Mouse (Mus musculus): ENCODE measurements around the gene Heatr5b. TPM values are rescaled to one million over a fixed set of nuclear protein-coding genes. Genes with fewer than 3 reads are reported as not detected.

Heatr5b gene
- polyA plus RNA-seq, 1 experiment from 2014 or later = 10.0 TPM

DNA sequence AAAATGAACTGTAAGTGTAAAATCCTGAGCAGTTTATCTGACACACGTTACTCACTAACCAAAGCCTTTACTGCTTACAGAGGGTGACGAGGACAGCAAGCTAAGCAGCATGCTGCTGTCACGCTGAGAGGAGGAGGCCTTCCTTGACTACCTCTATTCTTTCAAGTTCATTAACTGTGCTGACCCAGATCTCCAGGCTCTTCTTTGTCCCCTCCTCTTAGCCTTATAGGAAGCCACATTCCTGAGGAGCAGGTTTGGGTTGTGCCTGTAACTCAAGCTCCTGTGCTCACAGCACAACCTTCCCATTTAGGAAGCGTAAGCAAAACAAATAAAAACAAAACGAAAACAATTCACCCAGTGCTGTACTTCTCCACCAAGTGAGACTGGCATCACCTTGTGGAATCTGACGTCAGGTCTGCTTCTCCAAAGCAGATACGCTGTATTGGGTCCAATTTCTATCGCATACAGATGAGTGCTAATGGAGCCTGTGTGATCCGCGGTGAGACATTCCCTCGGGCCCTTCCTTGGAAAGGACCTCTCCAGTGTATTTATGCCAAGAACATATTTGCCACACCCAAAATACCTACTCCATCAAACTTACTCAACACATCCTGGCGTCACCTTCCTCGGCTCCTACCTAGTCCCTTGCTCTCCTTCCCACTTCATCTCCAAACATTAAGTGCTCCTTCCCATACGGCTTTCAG is 108.3 kb downstream of the Heatr5b start:
- ATAC-seq (ENCODE audit: insufficient read depth, low FRiP score, low read depth) = no peak
- Histone ChIP-seq H3K27ac (no peak overlapping the region), H3K27me3 (replicated peaks) (no peaks in the 10 kb centered on the region), H3K4me3 (replicated peaks) (no peak overlapping the region), H3K4me2 (no peak overlapping the region), H3K36me3 (no peaks in the 10 kb centered on the region), H3K4me1 (no peaks in the 10 kb centered on the region), H3K9ac (no peak overlapping the region), H3K9me3 (no peaks in the 10 kb centered on the region)
- 74% methylated on average over 14 of the region's 14 CpGs for WGBS

DNA sequence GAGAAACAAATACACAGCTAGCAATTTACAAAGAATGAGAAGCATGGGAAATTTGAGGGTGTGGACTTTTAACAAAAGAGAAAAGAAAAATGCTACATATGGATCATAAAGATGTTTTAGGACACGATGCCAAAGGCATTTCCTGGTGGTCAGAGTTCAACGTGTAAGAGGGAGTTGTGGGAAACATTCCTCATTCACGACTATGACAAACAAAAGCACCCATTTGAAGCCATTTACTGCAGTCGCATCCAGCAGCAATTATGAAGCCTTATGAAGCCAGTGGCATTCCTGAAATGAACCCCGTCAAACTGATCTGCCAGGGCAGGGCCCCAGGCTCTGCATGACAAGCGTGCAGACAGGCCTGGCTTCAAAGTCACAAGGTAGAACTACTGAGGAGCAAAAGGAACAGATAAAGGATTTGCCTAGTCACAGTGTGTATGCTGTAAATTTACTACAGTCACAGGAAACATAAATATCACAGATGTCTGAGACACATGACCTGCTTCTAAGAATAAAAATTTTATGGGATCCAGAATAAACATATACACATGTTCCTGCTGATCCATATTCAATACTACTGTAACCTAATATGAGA is 110.6 kb downstream of the Heatr5b start:
- Histone ChIP-seq H3K36me3 (no peaks in the 10 kb centered on the region), H3K9me3 (no peaks in the 10 kb centered on the region), H3K4me1 (no peaks in the 10 kb centered on the region), H3K4me3 (replicated peaks) (no peak overlapping the region), H3K4me2 (no peak overlapping the region), H3K27me3 (replicated peaks) (no peaks in the 10 kb centered on the region), H3K27ac (no peak overlapping the region), H3K9ac (no peak overlapping the region)
- ATAC-seq (ENCODE audit: insufficient read depth, low FRiP score, low read depth) = peak; percentile 27; the same call in 1 of the 2 replicates
- WGBS = 39% methylated on average over 6 of the region's 6 CpGs

GRCm38 (mm10) chr17:78721690-78722089 is 113.5 kb downstream of the Heatr5b start:
- no peak for ATAC-seq (ENCODE audit: insufficient read depth, low FRiP score, low read depth)
- no peaks in the 10 kb centered on the region for H3K9me3 ChIP-seq
- H3K4me2 ChIP-seq = no peak overlapping the region
- no peak overlapping the region for H3K27ac ChIP-seq
- H3K4me3 ChIP-seq (replicated peaks) = no peak overlapping the region
- no peaks in the 10 kb centered on the region for H3K27me3 ChIP-seq (replicated peaks)
- no peaks in the 10 kb centered on the region for H3K4me1 ChIP-seq
- H3K9ac ChIP-seq = no peak overlapping the region
- WGBS = 73% methylated on average over 7 of the region's 7 CpGs
- H3K36me3 ChIP-seq = no peaks in the 10 kb centered on the region

- H3K36me3 ChIP-seq = no peaks in the 10 kb centered on the region
- H3K27ac ChIP-seq = no peak overlapping the region
- no peak overlapping the region for H3K9ac ChIP-seq
- no peaks in the 10 kb centered on the region for H3K9me3 ChIP-seq
- no peak for ATAC-seq (ENCODE audit: insufficient read depth, low FRiP score, low read depth)
- H3K4me3 ChIP-seq (replicated peaks) = no peak overlapping the region
- no peaks in the 10 kb centered on the region for H3K4me1 ChIP-seq
- H3K4me2 ChIP-seq = no peak overlapping the region
- no peaks in the 10 kb centered on the region for H3K27me3 ChIP-seq (replicated peaks)
- WGBS = 87% methylated on average over 13 of the region's 13 CpGs
Measured at GRCm38 (mm10) chr17:78719086-78719485, 116.1 kb downstream of the Heatr5b start.

- H3K4me3 ChIP-seq (replicated peaks) = no peak overlapping the region
- H3K4me1 ChIP-seq = no peaks in the 10 kb centered on the region
- no peak overlapping the region for H3K9ac ChIP-seq
- no peaks in the 10 kb centered on the region for H3K27me3 ChIP-seq (replicated peaks)
- H3K27ac ChIP-seq = no peak overlapping the region
- H3K36me3 ChIP-seq = no peaks in the 10 kb centered on the region
- 54% methylated on average over 2 of the region's 2 CpGs for WGBS
- no peaks in the 10 kb centered on the region for H3K9me3 ChIP-seq
- no peak for ATAC-seq (ENCODE audit: insufficient read depth, low FRiP score, low read depth)
- no peak overlapping the region for H3K4me2 ChIP-seq
Measured at GRCm38 (mm10) chr17:78710258-78710657, 124.9 kb downstream of the Heatr5b start.

GRCm38 (mm10) chr17:78708422-78708821 is 126.7 kb downstream of the Heatr5b start:
- H3K9ac ChIP-seq = no peak overlapping the region
- no peak overlapping the region for H3K4me3 ChIP-seq (replicated peaks)
- ATAC-seq (ENCODE audit: insufficient read depth, low FRiP score, low read depth) = no peak
- H3K9me3 ChIP-seq = no peaks in the 10 kb centered on the region
- no peaks in the 10 kb centered on the region for H3K36me3 ChIP-seq
- H3K4me2 ChIP-seq = no peak overlapping the region
- no peaks in the 10 kb centered on the region for H3K27me3 ChIP-seq (replicated peaks)
- no peak overlapping the region for H3K27ac ChIP-seq
- 83% methylated on average over 7 of the region's 7 CpGs for WGBS
- no peaks in the 10 kb centered on the region for H3K4me1 ChIP-seq

DNA sequence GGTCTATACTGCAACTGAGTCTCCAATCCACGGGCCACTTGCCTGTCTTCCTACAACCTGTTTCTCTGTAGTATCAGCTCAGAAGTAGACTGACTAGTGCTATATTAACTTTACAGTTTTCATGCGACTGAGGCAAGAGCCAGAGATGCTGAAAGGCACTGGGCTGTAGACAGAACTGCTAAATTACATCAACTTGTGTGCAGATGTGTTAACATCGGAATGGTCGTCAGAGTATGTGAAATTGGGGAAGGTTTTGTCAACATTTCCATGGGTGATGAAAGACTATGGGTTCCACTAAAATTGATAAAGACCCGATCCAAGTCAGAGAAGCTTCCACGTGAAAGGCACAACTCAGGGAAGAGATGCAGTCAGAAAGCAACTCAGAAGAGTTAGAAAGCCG is 132.2 kb downstream of the Heatr5b start:
- Histone ChIP-seq H3K9ac (no peak overlapping the region), H3K9me3 (no peaks in the 10 kb centered on the region), H3K4me3 (replicated peaks) (no peak overlapping the region), H3K27ac (no peak overlapping the region), H3K4me1 (no peaks in the 10 kb centered on the region), H3K27me3 (replicated peaks) (no peaks in the 10 kb centered on the region), H3K4me2 (no peak overlapping the region), H3K36me3 (peaks cover 3% of the 10 kb centered on the region; the same call in 1 of the 2 replicates)
- 86% methylated on average over 7 of the region's 7 CpGs for WGBS
- ATAC-seq (ENCODE audit: insufficient read depth, low FRiP score, low read depth) = no peak

Other genes starting within 250 kb of the Heatr5b start
- 4.9 and 5.7 TPM in 2 replicates for gene Strn, start 98.2 kb downstream of the Heatr5b start, polyA plus RNA-seq (2015; fragmentation: Nextera tagmentation; extraction: Ambion mirVana)
- 43.2 and 44.7 TPM in 2 replicates for gene Gpatch11, start 203 bp upstream of the Heatr5b start, polyA plus RNA-seq (2015; fragmentation: Nextera tagmentation; extraction: Ambion mirVana)
- gene Eif2ak2, start 47.2 kb upstream of the Heatr5b start, polyA plus RNA-seq (2015; fragmentation: Nextera tagmentation; extraction: Ambion mirVana) = 16.0 and 16.4 TPM in 2 replicates
- gene Sult6b1, start 71.6 kb upstream of the Heatr5b start, polyA plus RNA-seq (2015; fragmentation: Nextera tagmentation; extraction: Ambion mirVana) = 0.14 and 0.35 TPM in 2 replicates
- 113 and 115 TPM in 2 replicates for gene Cebpzos, start 81.1 kb upstream of the Heatr5b start, polyA plus RNA-seq (2015; fragmentation: Nextera tagmentation; extraction: Ambion mirVana)
- 54.3 and 54.4 TPM in 2 replicates for gene Cebpz, start 101.7 kb upstream of the Heatr5b start, polyA plus RNA-seq (2015; fragmentation: Nextera tagmentation; extraction: Ambion mirVana)
- 51.7 and 57.7 TPM in 2 replicates for gene Ndufaf7, start 101.8 kb upstream of the Heatr5b start, polyA plus RNA-seq (2015; fragmentation: Nextera tagmentation; extraction: Ambion mirVana)
- gene Prkd3, start 185.5 kb upstream of the Heatr5b start, polyA plus RNA-seq (2015; fragmentation: Nextera tagmentation; extraction: Ambion mirVana) = 32.6 and 34.5 TPM in 2 replicates
- gene Qpct, start 216.5 kb upstream of the Heatr5b start, polyA plus RNA-seq (2015; fragmentation: Nextera tagmentation; extraction: Ambion mirVana) = 13.9 and 14.6 TPM in 2 replicates